Mouse (Mus musculus): ENCODE results near the gene Plxnc1.

Gene Plxnc1

GRCm38 (mm10) chr10:94947915-94948675 is 3.5 kb upstream of the Plxnc1 start:
- DNase-seq (ENCODE audit: low spot score): no peak

GRCm38 (mm10) chr10:94947386-94947785 is 2.8 kb upstream of the Plxnc1 start:
- no peak for DNase-seq (ENCODE audit: low spot score)

- no peak for DNase-seq (ENCODE audit: low spot score)
These were observed 624 bp upstream of the Plxnc1 start for GRCm38 (mm10) chr10:94945206-94945711.

GRCm38 (mm10) chr10:94943846-94944690 is 567 bp downstream of the Plxnc1 start:
- no peak for DNase-seq (ENCODE audit: low spot score)

GRCm38 (mm10) chr10:94943401-94943845 is 1.2 kb downstream of the Plxnc1 start:
- no peak for DNase-seq (ENCODE audit: low spot score)

- DNase-seq (ENCODE audit: low spot score): no peak
These were observed 2.1 kb downstream of the Plxnc1 start for GRCm38 (mm10) chr10:94942449-94943041.

- no peak for DNase-seq (ENCODE audit: low spot score)
These were observed 3.1 kb downstream of the Plxnc1 start for GRCm38 (mm10) chr10:94941551-94941950.

GRCm38 (mm10) chr10:94940786-94941185 is 3.8 kb downstream of the Plxnc1 start:
- DNase-seq (ENCODE audit: low spot score): no peak

GRCm38 (mm10) chr10:94940061-94940460 is 4.6 kb downstream of the Plxnc1 start:
- DNase-seq (ENCODE audit: low spot score): no peak

GRCm38 (mm10) chr10:94938899-94939298 is 5.7 kb downstream of the Plxnc1 start:
- no peak for DNase-seq (ENCODE audit: low spot score)

- no peak for DNase-seq (ENCODE audit: low spot score)
These were observed 6.3 kb downstream of the Plxnc1 start for GRCm38 (mm10) chr10:94938320-94938719.

GRCm38 (mm10) chr10:94935270-94935669 is 9.4 kb downstream of the Plxnc1 start:
- no peak for DNase-seq (ENCODE audit: low spot score)

GRCm38 (mm10) chr10:94934151-94934614 is 10.5 kb downstream of the Plxnc1 start:
- DNase-seq (ENCODE audit: low spot score): no peak

GRCm38 (mm10) chr10:94931961-94932832 is 12.4 kb downstream of the Plxnc1 start:
- no peak for DNase-seq (ENCODE audit: low spot score)

- DNase-seq (ENCODE audit: low spot score): no peak
These were observed 16.5 kb downstream of the Plxnc1 start for GRCm38 (mm10) chr10:94928164-94928563.

- DNase-seq (ENCODE audit: low spot score): no peak
These were observed 18.3 kb downstream of the Plxnc1 start for GRCm38 (mm10) chr10:94926297-94926696.

- no peak for DNase-seq (ENCODE audit: low spot score)
These were observed 19.8 kb downstream of the Plxnc1 start for GRCm38 (mm10) chr10:94924878-94925277.

GRCm38 (mm10) chr10:94924450-94924849 is 20.2 kb downstream of the Plxnc1 start:
- no peak for DNase-seq (ENCODE audit: low spot score)

- DNase-seq (ENCODE audit: low spot score): no peak
These were observed 21.3 kb downstream of the Plxnc1 start for GRCm38 (mm10) chr10:94923337-94923762.

- DNase-seq (ENCODE audit: low spot score): no peak
These were observed 21.8 kb downstream of the Plxnc1 start for GRCm38 (mm10) chr10:94922848-94923247.

GRCm38 (mm10) chr10:94921751-94922150 is 22.9 kb downstream of the Plxnc1 start:
- no peak for DNase-seq (ENCODE audit: low spot score)

Measured in urinary bladder, postnatal 10 days (tissue).